Mouse (Mus musculus): ENCODE results near the gene Phf20.

GRCm38 (mm10) chr2:156179796-156180093 lies 16.5 kb upstream of the Phf20 start:
- TF ChIP-seq POLR2A (IDR thresholded peaks at IDR 0.05; ENCODE audit: low read depth, low read length) (no peak), CTCF (IDR thresholded peaks at IDR 0.05; ENCODE audit: extremely low read depth, insufficient read depth, insufficient read length, insufficient replicate concordance) (no peak)

Data from spleen, adult 2 months (tissue).